Comparison of ENCODE assay signal across 10 mouse cellular contexts in genomic region chr13:63242401-63243192, GRCm38 (mm10).
DNase-seq lines count a peak whose midpoint lies in the region; ATAC-seq and TF ChIP-seq lines count a peak whose summit lies in the region.
"Had no signal": no experiment of that assay in that cellular context is flagged by ENCODE, and none has a peak within 500 bp of the region (broad histone marks: within the 10 kb centered on the region; RNA-seq: fewer than 3 reads in every experiment).

No protein-coding gene starts in this region.

- TF ChIP-seq CTCF in left cerebral cortex, adult 2 months (IDR thresholded peaks at IDR 0.05), result no peak

- peaks cover 14% of the 10 kb centered on the region for H3K36me3 ChIP-seq in embryonic facial prominence, embryonic 14.5 days (ENCODE audit: control insufficient read depth, insufficient read depth, low read length)
- H3K36me3 ChIP-seq in intestine, embryonic 16.5 days (ENCODE audit: control insufficient read depth, insufficient read depth, low read length), result no peaks in the 10 kb centered on the region; the same call in 1 of the 2 replicates
- H3K36me3 ChIP-seq in myocyte (ENCODE audit: control insufficient read depth, insufficient read depth), result peaks cover 16% of the 10 kb centered on the region

- H3ac ChIP-seq in myocyte (ENCODE audit: control insufficient read depth, insufficient read length), result peak overlapping the region; percentile 81

- peak overlapping the region; percentile 62 for H3K4me2 ChIP-seq in embryonic facial prominence, embryonic 14.5 days (ENCODE audit: low read depth, low read length)
- peak overlapping the region; percentile 87 for H3K4me2 ChIP-seq in intestine, embryonic 16.5 days (ENCODE audit: low read depth, low read length)
- peak overlapping the region; percentile 99 for H3K4me2 ChIP-seq in myocyte (ENCODE audit: low read depth)

- peaks cover 60% of the 10 kb centered on the region for H3K4me1 ChIP-seq in embryonic facial prominence, embryonic 14.5 days (ENCODE audit: control insufficient read depth, insufficient read depth, low read length)
- peaks cover 49% of the 10 kb centered on the region for H3K4me1 ChIP-seq in intestine, embryonic 16.5 days (ENCODE audit: control insufficient read depth, insufficient read depth, low read length)

- H3K27me3 ChIP-seq in embryonic facial prominence, embryonic 14.5 days (replicated peaks; ENCODE audit: control insufficient read depth, insufficient read depth, low read length), result no peaks in the 10 kb centered on the region
- H3K27me3 ChIP-seq in intestine, embryonic 16.5 days (replicated peaks; ENCODE audit: control insufficient read depth, insufficient read depth, low read length), result no peaks in the 10 kb centered on the region
- no peaks in the 10 kb centered on the region for H3K27me3 ChIP-seq in myocyte (ENCODE audit: control insufficient read depth, insufficient read depth, insufficient read length)
- H3K27me3 ChIP-seq: Patski had no signal

- no peak for DNase-seq in left cerebral cortex, adult 2 months (ENCODE audit: extremely low spot score in 1 of 2, low spot score in 2 of 2)
- no peak for DNase-seq in left cerebral cortex, postnatal 14 days (ENCODE audit: low spot score in 2 of 2)
- no peak for DNase-seq in embryonic facial prominence, embryonic 14.5 days (ENCODE audit: low spot score)
- DNase-seq in layer of hippocampus, adult 18-20 months (ENCODE audit: low spot score in 2 of 2), result no peak
- no peak for DNase-seq in testis, postnatal 10 days (ENCODE audit: low spot score)
- DNase-seq in thymus, postnatal 25 days, result no peak
- DNase-seq: embryo, embryonic 11 days had no signal

- TF ChIP-seq POLR2A in myocyte (IDR thresholded peaks at IDR 0.05; ENCODE audit: insufficient read length, low read depth), result peak; percentile 49

- ATAC-seq in embryonic facial prominence, embryonic 14.5 days (ENCODE audit: low read depth), result no peak
- ATAC-seq in intestine, embryonic 16.5 days, result no peak
- ATAC-seq: Patski had no signal

- peak overlapping the region; percentile 99 for H3K27ac ChIP-seq in left cerebral cortex, adult 2 months
- H3K27ac ChIP-seq in embryonic facial prominence, embryonic 14.5 days (replicated peaks; ENCODE audit: low read depth, low read length), result peak overlapping the region; percentile 97
- peak overlapping the region; percentile 52 for H3K27ac ChIP-seq in intestine, embryonic 16.5 days (ENCODE audit: low read length)

- 47% methylated on average over 10 of the region's 10 CpGs for WGBS in embryonic facial prominence, embryonic 14.5 days
- WGBS in intestine, embryonic 16.5 days, result 58% methylated on average over 10 of the region's 10 CpGs

- intact Hi-C loops in left cerebral cortex, adult 2 months (cut with DNase I), result loop anchor here (2.0 to 10.0 kb wide), 4 partner anchors 88 to 335 kb away; no protein-coding TSS in a partner anchor
- intact Hi-C loops in left cerebral cortex, postnatal 14 days (cut with DNase I), result loop anchor here (5.0 to 10.0 kb wide), 2 partner anchors 90 to 198 kb away; no protein-coding TSS in a partner anchor

- H3K4me3 ChIP-seq in left cerebral cortex, adult 2 months, result peak overlapping the region; percentile 86
- peak overlapping the region; percentile 74 for H3K4me3 ChIP-seq in embryonic facial prominence, embryonic 14.5 days (ENCODE audit: low read depth, low read length)
- H3K4me3 ChIP-seq in intestine, embryonic 16.5 days (ENCODE audit: low read length), result peak overlapping the region; percentile 85
- H3K4me3 ChIP-seq in myocyte, result peak overlapping the region; percentile 86

- H3K9ac ChIP-seq in embryonic facial prominence, embryonic 14.5 days (ENCODE audit: low read depth, low read length), result peak overlapping the region; percentile 93
- H3K9ac ChIP-seq in intestine, embryonic 16.5 days (ENCODE audit: low read depth, low read length), result peak overlapping the region; percentile 60

- peaks cover 76% of the 10 kb centered on the region for H3K79me2 ChIP-seq in myocyte (ENCODE audit: control insufficient read depth, insufficient read depth)

- H3K9me3 ChIP-seq in embryonic facial prominence, embryonic 14.5 days (ENCODE audit: control insufficient read depth, low read length), result no peaks in the 10 kb centered on the region
- H3K9me3 ChIP-seq in intestine, embryonic 16.5 days (ENCODE audit: control insufficient read depth, low read length), result no peaks in the 10 kb centered on the region

TF ChIP-seq in myocyte, 11 proteins besides CTCF, POLR2A, EP300 and RAD21:
- peak; percentile 57 for TF ChIP-seq POLR2AphosphoS2 (IDR thresholded peaks at IDR 0.05; ENCODE audit: insufficient read length, low read depth)
- no peak for TF ChIP-seq TCF12 (IDR thresholded peaks at IDR 0.05; ENCODE audit: insufficient read depth, poor library complexity, severe bottlenecking)
- TF ChIP-seq MYOG (IDR thresholded peaks at IDR 0.05; ENCODE audit: control insufficient read depth in 1 of 3, insufficient read depth in 1 of 3, insufficient read length in 2 of 3, low read depth in 2 of 3), result no peak
- TF ChIP-seq MYOD1 (IDR thresholded peaks at IDR 0.05; ENCODE audit: control insufficient read depth in 1 of 3, insufficient read length in 2 of 3, low read depth in 2 of 3), result no peak
